Mouse (Mus musculus) heart, adult 18-20 months (tissue): ENCODE measurements at regions not wholly inside any gene's neighbourhood (a gene's known extent, or its start where the extent isn't known, plus 50 kb on each side); places are given as distances from the start of the nearest gene placed in this dataset.
A peak's percentile ranks its signal among the peaks of the same experiment; 100 is the strongest.

Experiments used
- DNase-seq, 2 experiments: peaks; one replicate each; pipeline ENCODE4 v3.0.0; 2021 to 2022; ENCODE audit warnings: mixed read lengths in 1 of 2

GRCm38 (mm10) chr16:78877941-78878340 is 52.8 kb upstream of the Chodl start:
- no peak for DNase-seq

DNA sequence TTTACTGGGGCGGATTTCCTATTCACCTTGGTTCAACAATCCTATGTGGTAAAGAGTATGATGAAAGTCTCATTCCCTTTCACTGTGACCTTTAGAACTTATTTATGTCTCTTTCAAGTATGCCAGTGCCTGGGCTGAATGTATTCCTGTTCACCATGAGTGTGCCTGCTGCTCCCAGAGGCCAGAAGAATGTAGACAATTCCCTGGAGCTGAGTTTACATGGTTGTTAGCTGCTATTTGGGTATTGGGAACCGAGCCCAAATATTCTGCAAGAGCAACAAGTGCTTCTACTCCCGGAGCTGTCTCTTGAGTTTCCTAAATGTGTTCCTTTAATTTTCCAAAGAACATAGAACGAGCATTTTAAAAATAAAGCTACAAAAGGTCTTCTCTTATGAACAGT is 71.7 kb upstream of the Chodl start:
- DNase-seq = peak; percentile 4 to 16

- peak in 1 of 2 experiments; percentile 1 for DNase-seq
These were observed 99.8 kb upstream of the Chodl start for GRCm38 (mm10) chr16:78830957-78831356.

DNA sequence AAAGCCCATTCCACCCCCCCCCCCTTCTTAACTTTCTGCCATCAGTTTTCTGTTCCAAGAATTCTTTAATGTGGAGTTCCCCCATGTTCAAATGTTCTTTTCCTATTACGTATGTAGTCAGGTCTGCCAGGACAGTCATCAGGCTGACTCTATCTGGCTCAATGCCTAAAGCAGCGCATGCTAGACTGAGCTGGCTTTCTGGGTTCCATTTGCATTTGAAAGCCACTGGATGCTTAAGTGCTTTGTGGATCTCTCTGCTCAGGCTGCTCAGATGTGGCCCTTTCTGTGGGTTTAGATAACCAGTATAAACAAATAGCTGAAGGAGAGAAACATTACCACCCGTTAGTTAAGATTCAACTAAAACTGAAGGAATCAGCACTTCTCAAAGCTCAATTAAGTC is 103.0 kb upstream of the Chodl start:
- DNase-seq = no peak

GRCm38 (mm10) chr16:78790064-78790463 is 140.7 kb upstream of the Chodl start:
- no peak for DNase-seq

DNA sequence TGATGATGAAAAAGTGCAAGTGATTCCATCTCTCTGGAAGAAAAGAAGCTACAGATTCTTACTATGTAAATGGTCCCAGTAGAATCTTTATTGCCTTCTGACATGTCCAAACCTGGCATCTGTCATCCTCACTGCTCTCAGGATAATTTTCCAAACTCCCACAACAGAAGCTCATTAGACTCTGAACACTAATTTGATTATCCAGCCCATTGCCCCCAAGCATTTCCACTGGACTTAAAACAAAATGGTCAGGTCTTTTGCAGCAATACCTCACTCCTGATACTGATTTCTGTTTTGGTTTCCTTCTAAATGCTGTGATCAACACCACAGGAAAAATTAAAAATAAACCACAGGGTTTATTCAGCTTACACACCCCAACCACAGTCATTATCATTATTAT is 171.5 kb upstream of the Chodl start:
- no peak for DNase-seq

DNA sequence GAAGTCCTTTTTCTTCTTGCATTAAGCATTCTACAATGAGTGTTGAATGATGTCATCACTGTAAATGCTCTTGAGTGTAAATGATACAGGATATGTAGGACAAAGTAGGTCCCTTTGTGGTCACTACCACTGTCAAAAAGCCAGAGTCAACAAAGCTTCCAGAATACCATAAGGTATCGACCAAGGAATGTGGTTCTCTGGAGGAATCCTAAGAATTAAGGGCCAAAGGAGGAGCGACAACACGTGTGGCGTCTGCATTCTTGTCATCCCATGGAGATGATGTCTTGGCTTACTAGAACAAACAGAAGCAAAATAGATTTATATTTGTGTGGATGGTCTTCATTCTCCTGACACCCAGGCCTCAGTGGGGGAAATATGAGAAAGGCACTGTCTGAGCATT is 161.4 kb upstream of the D16Ertd472e start:
- DNase-seq = no peak

DNA sequence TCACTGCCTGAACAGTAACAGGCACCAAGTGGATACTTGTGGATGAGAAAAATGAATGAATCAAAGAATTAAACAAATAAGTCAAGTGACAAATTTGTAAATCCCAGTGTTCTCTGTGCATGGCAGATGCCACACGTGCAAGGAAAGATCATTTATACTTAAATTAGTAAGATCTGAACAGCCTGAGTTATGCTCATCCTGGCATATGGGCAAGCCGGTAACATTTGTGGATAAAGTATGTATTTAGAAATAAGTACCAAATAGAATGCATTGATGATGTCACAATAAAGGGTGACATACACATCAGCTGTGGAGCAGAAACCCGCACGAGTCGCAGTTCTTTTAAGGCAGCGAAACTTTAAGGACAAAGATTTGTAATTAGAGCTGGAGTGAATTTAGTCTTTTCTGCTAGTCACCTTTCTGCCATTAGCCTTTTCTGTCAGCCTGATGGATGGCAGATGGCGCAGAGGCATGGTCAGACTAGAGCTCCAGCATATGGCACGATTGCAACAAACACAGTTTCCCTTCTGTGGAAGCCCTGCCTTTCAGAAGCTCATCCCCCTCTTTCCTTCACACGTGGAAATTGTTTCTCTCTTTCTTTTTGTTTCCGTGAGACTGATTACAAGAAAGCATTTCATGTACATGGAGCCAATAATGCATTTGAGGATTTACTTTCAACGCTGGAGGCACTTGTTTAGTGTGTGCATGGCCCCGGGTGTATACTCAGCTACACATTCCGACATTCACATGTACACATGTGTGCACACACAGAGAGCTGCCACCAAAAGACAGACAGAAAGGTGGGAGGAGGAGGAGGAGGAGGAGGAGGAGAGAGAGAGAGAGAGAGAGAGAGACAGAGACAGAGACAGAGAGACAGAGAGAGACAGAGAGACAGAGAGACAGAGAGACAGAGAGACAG is 154.3 kb upstream of the D16Ertd472e start:
- DNase-seq = no peak

- DNase-seq = no peak
These were observed 149.0 kb upstream of the D16Ertd472e start for GRCm38 (mm10) chr16:78725541-78725940.

DNA sequence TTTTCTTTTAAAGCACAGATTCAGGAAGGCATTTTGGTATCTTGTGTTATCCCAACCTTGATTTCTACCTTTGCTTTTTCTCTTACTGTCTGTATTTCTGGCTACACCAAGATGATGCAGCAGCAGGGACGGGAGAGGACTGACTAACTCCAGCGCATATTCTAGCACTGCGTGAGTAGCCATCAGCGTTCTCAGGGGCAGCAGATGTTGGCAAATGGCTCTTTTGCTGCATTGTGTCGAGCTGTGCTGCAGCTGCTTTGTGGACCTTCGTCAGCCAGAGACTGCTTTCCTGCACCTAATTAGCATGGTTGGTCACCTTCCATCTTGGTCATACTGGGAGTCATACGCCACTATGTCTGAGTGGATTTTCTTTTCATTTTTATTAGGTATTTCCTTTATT is 133.4 kb upstream of the D16Ertd472e start:
- DNase-seq = no peak

DNA sequence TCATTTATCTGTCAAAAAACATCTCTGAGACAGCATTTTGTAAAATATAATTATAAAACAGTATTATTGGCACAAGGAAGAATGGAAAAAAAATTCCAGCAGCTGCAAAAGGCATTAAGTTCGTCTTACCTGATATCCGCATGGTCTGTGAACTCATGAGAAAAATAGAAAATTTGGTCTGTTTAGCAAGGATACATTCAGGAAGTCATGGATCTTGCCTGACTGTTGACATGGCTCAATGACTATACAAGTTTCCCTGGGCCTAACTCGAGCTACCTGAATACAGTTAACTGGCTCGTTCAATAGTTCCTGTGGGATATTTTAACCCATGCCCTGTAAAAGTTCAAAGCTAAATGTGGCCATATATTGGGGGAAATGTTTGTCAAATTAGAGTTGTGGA is 131.1 kb upstream of the D16Ertd472e start:
- no peak for DNase-seq

DNA sequence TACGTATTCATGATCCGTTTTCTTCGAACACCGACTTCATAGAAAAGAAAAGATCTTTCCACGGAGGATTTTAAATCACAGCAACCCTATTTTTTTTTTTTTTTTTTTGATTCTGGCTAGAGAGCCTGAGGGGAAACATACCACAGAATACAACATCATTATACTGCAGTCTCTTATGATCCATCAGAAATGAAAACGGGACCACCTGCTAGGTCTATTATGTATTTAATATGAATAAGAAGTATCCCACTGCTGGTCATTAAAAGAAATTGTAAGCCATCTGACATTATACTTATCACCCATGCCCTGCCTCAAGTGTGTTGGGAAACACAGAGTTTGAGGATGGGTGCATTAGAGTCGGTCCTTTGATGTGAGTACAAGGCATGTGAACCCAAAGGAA is 130.7 kb upstream of the D16Ertd472e start:
- DNase-seq = no peak

- no peak for DNase-seq
These were observed 121.2 kb upstream of the D16Ertd472e start for GRCm38 (mm10) chr16:78697514-78698209.

DNA sequence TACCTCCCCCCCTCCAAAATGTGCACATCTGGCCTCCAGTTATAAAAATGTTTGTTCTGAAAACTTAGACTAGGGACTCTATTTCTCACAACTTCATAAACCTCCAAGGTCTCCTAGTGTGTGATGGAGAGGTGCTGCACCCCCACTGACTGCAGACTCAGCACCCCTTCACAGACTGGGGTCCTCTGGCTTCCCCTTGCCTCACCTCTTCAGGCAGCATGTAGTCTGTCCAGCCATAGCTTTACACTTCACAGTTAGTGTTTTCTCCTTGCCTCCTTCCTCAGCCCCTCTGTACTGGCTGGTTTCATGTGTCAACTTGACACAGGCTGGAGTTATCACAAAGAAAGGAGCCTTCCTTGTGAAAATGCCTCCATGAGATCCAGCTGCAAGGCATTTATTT is 111.7 kb upstream of the D16Ertd472e start:
- no peak for DNase-seq

- no peak for DNase-seq
These were observed 108.7 kb upstream of the D16Ertd472e start for GRCm38 (mm10) chr16:78685160-78685559.

GRCm38 (mm10) chr16:78684031-78684430 is 107.5 kb upstream of the D16Ertd472e start:
- DNase-seq = no peak

DNA sequence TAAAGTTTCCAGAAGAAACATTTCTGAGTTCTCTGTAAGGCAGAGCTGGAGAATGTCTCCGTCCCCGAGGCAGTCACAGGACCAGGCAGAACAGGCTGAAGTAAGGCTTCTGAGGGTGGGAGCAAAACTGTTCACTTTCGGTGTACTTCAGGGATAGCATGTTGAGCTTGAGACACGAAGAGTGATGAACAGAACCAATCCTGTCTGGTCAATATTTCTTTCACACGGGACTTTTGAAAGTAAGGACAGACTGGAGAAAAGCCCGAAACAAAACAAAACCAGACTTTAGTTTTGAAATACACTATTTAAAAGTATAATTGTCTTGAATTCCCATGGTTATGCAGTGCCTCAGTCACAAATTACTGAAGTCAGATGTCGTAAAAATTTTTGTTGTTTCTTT is 84.6 kb upstream of the D16Ertd472e start:
- DNase-seq = no peak

DNA sequence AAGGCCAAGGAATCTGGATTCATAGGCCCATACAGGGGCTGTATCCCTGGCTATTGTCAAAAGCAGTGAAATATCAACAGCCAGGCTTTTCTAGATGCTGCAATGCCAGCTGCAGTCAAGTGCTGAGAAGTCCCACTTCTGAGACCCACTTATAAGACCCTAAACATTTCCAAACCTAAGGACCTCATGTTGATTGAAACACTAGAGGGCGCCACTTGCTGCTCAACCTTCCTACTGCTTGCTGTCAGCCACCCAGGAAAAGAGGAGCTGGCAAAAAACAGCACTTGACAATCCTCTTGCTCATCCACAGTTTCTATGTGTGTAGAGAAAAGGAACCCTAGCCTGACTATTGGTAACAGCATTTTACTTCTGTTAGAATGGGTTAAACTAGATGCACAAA is 68.2 kb upstream of the D16Ertd472e start:
- no peak for DNase-seq

- no peak for DNase-seq
These were observed 65.2 kb upstream of the D16Ertd472e start for GRCm38 (mm10) chr16:78641717-78642116.

DNA sequence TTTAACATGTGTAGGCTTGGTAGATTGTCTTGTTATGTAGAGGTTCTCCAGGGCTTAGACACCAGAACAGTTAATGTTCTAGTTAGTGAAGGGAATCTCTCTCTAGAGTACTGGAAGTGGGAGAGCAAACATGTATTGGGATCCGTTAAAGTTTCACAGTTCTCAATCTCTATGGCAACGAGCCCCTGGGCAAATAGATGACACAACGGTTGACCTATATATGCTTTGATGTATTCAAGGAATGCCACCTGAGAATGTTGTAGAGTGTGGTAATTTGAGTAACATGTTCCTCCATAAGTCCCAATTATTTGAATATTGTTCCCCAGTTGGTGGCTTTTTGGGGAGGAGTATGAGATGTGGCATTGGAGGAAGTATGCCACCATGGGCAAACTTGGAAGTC is 64.7 kb upstream of the D16Ertd472e start:
- DNase-seq = no peak

- no peak for DNase-seq
These were observed 60.9 kb upstream of the D16Ertd472e start for GRCm38 (mm10) chr16:78637452-78637851.

GRCm38 (mm10) chr16:78637015-78637414 is 60.5 kb upstream of the D16Ertd472e start:
- peak; percentile 10 to 39 for DNase-seq

GRCm38 (mm10) chr16:78635774-78636173 is 59.3 kb upstream of the D16Ertd472e start:
- no peak for DNase-seq

- DNase-seq = peak; percentile 48 to 79
These were observed 58.7 kb upstream of the D16Ertd472e start for GRCm38 (mm10) chr16:78635257-78635656.
